Mouse (Mus musculus) c-Kit-positive CD71-negative TER-119-negative erythroid progenitor cells, embryonic 14.5 days (primary cell): Measurements from ENCODE around the gene Gpc6.
A peak's percentile ranks its signal among the peaks of the same experiment; 100 is the strongest.

Source experiments
- DNase-seq: peaks from one replicate; pipeline ENCODE4 v3.0.0-alpha.2; 2013; ENCODE audit warnings: low read depth

The Gpc6 gene

GRCm38 (mm10) chr14:117930848-117931816 lies 1006.0 kb downstream of the Gpc6 start:
- DNase-seq: no peak

DNA sequence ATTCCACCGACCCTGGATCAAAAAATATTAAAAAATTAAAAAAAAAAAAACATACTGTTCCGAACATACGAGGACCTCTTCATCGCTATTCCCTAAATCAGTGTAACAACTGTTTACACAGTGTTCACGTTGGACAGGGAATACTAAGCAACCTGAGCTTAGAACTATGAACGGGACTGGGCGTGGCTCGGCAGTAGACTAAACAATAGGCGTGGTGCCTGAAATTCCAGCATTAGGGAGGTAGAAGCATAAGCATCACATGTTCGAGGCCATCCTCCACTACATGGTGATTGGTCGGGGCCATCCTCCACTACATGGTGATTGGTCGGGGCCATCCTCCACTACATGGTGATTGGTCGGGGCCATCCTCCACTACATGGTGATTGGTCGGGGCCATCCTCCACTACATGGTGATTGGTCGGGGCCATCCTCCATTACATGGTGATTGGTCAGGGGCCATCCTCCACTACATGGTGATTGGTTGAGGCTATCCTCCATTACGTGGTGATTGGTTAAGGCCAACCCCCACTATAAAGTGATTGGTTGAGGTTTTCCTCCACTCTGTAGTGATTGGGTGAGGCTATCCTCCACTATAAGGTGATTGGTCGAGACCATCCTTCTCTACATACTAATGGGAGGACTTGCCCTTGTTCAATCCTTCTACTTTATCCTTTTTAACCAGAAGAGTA lies 1007.2 kb downstream of the Gpc6 start:
- DNase-seq: no peak

- DNase-seq: peak; percentile 13
Observed at GRCm38 (mm10) chr14:117938554-117938953, 1013.4 kb downstream of the Gpc6 start.

- DNase-seq: no peak
Observed at GRCm38 (mm10) chr14:117939471-117939870, 1014.4 kb downstream of the Gpc6 start.

DNA sequence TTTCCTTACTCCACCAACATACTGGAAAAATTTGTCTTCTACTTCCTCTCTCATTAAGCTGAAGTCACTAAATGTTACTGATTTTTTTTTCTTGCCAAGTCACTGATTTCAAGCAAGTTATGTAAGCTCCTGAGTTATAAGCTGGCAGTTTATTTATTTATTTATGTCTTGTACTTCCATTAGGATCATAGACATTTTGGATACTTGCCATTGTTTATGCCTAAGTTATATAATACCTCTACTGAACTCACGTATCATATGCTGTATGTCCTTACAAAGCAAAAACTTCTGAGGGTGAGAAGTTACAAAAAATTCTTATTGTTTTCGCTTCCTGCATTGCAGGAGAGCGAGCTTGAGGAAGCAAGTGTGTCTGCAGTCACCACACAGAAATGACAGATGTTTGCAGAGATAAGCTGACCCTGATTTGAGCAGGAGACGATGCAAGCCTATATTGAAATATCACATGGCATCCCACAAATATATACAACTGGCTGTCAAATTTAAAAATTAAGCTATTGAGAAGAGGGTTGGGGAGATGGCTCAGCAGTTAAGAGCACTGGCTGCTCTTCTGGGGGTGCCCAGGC lies 1020.9 kb downstream of the Gpc6 start:
- no peak for DNase-seq

- no peak for DNase-seq
Observed at GRCm38 (mm10) chr14:117951265-117951664, 1026.2 kb downstream of the Gpc6 start.

DNA sequence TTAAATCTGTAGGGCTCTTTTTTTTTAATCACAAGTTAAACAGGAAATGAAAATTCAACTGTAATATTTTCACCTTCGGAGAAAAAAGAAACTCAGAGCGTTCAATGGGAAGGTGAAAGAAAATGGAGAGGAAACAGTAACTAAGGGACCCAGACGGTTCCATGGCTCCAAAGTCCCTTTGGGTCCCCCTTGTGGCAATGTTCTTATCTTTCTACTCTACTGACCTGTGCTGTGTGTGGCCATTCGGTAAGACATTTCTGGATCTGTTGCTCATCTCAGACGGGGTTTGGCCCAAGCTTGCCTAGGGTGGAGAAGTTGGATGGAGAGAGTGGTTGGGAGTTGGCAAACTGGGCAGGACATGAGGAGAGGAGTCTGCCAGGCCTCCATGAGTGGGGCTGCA lies 1026.6 kb downstream of the Gpc6 start:
- no peak for DNase-seq

- no peak for DNase-seq
Observed at GRCm38 (mm10) chr14:117956051-117956450, 1030.9 kb downstream of the Gpc6 start.

DNA sequence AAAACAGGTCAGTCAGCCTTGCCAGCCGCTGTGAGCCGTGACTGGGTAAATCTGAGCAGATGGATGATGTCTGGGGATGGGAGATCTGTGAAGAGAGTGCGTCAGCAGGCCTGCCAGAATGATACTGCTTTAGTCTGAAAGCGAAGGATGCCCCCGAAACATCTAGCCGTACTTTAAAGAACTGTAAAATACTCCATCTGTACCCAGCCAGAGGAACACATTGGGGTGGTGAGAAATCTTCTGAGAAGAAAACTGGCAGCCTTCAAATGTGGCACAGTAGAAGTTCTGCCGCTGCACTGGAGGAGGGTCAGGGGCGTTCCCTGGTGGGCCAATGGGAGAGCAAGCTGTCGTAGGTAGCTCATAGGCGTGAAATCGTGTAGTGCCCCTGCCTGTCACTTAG lies 1033.3 kb downstream of the Gpc6 start:
- no peak for DNase-seq

DNA sequence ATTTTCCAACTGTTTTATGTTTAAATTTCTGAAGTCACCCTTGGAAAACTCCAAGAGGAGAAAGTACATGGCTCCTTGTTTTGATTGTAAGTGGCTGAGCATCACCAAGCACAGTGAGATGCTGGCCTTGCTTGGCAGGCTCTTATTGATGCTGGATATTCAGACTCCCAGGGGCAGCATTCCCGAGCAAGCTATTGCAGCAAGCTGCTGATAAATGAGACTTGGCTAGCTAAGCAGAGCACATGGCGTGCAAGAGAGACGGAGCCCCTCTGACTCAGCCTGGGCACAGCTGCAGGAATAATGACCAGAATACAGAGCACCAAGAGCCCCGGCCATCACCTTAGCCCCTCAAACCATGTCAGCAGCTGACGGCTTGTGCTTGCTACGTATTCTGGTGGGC lies 1036.2 kb downstream of the Gpc6 start:
- DNase-seq: no peak

- no peak for DNase-seq
Observed at GRCm38 (mm10) chr14:117961844-117962243, 1036.7 kb downstream of the Gpc6 start.

GRCm38 (mm10) chr14:117962453-117962852 lies 1037.3 kb downstream of the Gpc6 start:
- DNase-seq: no peak

GRCm38 (mm10) chr14:117972576-117972975 lies 1047.5 kb downstream of the Gpc6 start:
- DNase-seq: no peak

- no peak for DNase-seq
Observed at GRCm38 (mm10) chr14:117981532-117981931, 1056.4 kb downstream of the Gpc6 start.

GRCm38 (mm10) chr14:117988444-117988843 lies 1063.3 kb downstream of the Gpc6 start:
- no peak for DNase-seq

DNA sequence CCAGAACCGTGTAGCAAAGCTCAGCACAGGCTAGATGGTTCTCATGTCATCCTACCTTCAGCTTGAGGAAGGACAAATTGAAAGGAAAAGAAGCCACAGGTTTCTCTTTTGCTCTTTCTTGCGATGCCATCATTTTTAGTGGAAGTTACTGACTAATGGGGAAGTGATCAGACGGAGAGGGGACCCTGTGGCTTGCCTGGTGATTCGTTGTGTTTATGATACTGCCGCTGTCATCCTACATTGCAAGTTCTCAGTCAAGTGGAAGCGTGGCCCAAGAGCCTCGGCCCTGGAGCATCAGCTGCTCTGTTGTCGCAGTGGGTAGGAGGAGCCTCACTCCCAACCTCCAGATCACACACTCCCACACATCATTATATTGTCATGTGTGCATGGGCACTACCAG lies 1065.1 kb downstream of the Gpc6 start:
- no peak for DNase-seq

DNA sequence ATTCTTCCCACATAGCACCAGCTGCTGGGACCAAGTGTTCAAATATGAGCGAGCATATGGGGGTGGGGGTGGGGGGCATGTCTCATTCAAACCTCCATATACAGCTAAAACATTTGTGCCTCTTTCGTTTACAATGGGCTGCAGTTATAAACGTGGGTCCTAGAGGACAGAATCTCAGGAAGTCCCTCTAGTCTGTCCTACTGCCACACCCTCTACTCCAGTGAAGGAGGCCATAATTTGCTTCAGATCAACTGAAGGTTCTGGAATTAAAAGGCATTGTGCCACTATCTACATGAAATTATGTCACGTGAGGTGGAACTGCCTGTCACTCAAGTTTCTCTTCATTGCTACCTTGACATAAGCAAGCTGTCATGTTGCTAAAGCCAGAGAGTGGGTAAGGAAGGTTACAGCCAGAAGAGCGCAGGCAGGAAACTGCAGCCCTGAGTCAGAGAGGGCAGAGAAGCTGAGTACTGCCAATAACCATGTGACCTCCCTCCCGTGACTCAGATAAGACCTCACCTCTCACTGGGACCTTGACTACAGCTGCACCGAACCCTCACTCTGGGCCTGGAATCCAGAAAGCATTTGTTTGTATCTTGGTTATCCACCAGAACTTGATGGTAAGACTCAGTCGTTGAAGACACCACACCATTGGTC lies 1067.6 kb downstream of the Gpc6 start:
- no peak for DNase-seq

- DNase-seq: no peak
Observed at GRCm38 (mm10) chr14:117993845-117994244, 1068.7 kb downstream of the Gpc6 start.

DNA sequence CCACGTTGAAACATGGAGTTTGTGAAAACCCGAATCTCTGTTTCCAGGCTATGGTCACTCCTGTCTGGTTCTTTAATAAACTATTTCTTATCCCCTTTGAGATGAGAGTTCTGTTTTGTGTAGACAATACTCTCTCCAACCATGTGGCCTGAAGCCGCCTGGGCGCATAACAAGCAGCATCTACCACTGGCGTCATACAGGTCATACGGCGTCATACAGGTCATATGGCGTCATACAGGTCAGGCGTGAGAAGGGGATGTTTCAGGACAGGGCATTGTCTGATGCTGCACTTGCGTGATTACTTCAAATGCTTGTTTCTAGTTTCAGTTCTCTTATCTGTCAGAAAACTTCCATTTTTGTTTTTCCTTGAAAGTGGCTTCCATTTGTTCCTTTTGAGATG lies 1079.3 kb downstream of the Gpc6 start:
- DNase-seq: no peak

- DNase-seq: peak; percentile 13
Observed at GRCm38 (mm10) chr14:118005697-118006096, 1080.6 kb downstream of the Gpc6 start.

DNA sequence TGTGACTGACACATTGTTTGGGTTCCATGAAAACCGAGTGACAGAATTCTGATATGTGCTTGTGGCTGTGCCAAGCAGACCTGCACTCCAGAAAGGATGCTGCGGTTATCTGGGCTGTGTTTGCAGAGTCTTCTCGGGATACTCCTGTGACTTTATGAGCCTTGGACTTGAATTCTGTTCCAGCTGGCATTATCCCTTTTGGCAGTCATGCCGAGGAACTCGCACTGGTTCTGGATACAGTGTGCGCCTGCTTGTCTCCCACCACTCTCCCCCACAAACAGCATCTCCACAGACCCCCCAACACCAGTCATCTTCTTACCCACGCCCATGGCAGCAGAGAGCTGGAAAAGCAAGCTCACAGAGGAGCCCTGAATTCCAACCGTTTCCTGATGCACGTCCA lies 1084.4 kb downstream of the Gpc6 start:
- no peak for DNase-seq

DNA sequence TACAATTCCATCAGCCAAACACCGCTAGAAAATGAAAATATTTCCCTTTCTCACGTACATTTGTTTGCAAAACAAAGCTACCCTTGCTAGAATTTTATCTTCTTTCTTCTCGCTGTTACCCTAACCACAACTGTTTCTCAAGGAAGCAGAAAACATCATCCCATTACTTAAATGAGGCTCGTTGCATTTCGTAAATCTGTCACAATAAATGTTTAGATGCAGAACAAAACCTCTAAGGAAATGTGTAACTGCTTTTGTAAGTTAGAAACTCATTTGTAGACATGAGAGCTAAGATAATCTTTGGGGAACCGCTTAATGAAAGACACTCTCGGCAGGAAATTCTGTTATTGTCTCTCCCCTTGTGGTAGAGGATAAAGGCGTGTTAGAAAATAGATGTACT lies 1088.1 kb downstream of the Gpc6 start:
- no peak for DNase-seq
